Mouse (Mus musculus) Muller cell, postnatal 12 days (primary cell): ENCODE data around the gene Nkapl.
A peak's percentile ranks its signal among the peaks of the same experiment; 100 is the strongest.
"Not testable (repeated sequence)": the region's sequence is repeated elsewhere in the genome, so short reads cannot be mapped to it uniquely, and the experiment has no call there.

Experiments used
- DNase-seq: peaks from one replicate; pipeline ENCODE4 v3.0.0-alpha.2; 2015; ENCODE audit errors: inconsistent ontology term

Gene Nkapl

DNA sequence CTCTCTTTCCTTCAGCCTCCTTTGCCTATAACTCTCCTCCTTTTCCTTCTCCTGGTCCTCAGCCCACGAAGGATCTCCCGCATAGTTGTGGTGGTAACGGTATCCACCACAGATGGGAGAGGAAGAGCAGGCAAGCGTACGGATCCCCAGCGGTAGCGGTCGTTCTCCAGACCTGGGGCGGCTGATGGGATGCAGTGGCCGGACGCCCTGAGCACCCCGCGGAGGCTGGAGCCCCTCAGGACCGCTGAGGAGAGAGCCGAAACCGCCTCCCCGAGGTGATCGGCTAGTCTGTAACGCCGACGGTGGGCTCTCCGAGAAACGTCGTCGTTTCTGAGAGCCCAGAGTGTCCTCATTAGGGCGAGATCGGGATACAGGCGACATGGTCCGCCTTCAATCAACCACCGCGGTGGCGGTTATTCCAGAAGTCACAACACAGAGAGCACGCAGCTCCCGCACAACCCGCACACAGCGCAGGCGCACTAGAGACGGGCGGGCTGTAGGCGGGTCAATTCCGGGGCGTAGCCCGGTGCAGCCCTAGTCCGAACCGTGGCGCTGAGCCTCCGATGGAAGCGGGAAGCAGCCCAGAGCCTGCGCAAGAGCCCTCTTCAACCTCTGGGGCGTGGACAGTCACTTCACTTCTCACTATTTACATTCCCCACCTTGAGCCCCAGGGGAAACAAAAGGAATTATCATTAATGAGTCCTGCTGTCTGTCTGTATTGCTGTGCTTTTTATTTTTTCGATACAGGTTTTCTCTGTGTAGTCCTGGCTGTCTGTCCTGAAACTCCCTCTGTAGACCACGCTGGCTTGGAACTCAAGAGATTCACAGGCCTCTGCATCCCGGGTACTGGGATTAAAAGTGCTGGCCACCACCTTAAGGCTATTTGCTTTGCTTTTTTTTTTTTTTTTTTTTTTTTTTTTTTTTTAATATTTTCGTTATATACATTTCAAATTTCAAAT is at the start of gene Nkapl:
TSS of gene Nkapl (minus strand) at position 449 of the 959 bp plus-strand sequence.
- peak; percentile 86 for DNase-seq

GRCm38 (mm10) chr13:21506221-21506649 is 37.9 kb upstream of the Nkapl start:
- peak; percentile 98 for DNase-seq

DNA sequence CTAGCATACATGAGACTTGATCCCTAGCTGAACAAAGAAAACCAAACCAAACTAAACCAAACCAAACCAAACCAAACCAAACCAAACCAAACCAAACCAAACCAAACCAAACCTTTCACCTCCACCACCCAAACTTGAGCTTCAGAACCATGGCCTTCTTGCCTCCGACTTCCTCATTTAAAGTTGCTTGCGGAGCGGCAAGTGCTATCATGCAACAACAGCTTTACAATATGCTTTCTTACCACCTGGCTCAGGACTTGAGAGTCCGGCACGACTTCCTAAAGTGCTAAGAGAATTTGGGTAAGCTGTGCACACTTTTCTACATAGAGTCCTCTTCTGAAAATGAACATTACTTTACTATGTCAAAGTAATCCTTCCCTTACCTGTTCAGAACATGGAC is 34.0 kb upstream of the Nkapl start:
- DNase-seq = no peak

- not testable (repeated sequence) for DNase-seq
Measured at GRCm38 (mm10) chr13:21501182-21501581, 32.9 kb upstream of the Nkapl start, which contains the start of gene Gm11273. Gene Gm11273, minus strand, starts transcription at chr13:21501418.

DNA sequence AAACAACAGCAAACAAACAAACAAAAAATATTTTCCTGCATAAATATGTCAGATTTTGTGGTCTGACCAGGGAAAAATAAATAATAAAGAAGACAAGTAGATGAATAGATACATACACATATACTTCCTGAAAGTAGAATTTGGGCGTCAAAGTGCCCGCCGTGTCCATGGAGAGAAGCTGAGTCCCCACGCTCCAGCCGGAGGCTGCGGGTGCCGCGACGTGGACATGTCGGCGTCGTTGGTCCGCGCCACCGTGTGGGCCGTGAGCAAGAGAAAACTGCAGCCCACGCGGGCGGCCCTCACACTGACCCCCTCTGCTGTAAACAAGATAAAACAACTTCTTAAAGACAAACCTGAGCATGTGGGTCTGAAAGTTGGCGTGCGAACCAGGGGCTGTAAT is 26.8 kb upstream of the Nkapl start, which contains the start of gene AK157302:
TSS of gene AK157302 (plus strand) at position 144 of the 400 bp plus-strand sequence.
- no peak for DNase-seq

- DNase-seq = peak; percentile 23
Measured at GRCm38 (mm10) chr13:21492847-21493246, 24.5 kb upstream of the Nkapl start.

GRCm38 (mm10) chr13:21486881-21487280 is 18.6 kb upstream of the Nkapl start:
- no peak for DNase-seq

- DNase-seq = peak; percentile 78
Measured at GRCm38 (mm10) chr13:21478759-21479670, 10.7 kb upstream of the Nkapl start, which contains the start of the genes Zkscan4 and Gm10065. Gene Zkscan4, plus strand, starts transcription at chr13:21478907. Gene Gm10065, minus strand, starts transcription at chr13:21479441.

DNA sequence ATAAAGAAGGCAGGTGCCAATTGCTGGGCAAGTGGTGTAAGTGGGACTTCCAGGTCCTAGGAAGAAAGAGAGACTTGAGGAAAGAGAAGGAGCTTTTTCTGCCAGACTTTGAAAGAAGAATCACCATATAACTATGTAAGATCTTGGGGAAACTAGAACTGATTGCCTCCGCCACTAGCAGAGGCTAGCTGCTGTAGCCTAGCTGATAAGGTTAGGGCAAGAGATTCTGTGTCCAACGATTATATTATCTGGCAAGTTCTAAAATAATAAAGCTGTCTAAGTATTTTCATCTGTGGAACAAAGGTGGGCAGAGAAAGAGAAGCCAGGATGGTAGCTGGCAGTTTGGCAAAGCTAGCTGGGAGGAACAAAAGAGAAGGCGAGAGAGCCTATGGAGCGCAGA is 4.1 kb upstream of the Nkapl start:
- DNase-seq = no peak

DNA sequence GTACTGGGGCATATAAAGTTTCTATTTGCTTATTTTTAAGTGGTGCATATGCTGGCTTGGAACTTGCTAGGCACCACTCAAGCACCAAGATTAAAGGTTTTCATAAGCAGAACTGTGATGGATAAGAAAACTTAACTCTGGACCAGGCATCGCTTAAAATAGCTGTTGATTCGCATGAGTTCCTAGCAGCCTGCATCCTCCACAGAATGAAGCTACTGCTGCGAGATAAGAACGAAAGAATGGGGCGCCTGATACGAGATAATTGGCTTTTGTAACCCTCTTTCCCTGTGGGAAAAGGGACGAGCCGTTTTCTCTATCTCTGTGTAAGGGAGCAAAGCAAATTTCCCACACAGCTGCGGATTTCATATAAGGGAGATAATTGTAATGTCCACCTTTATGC is 788 bp upstream of the Nkapl start:
- DNase-seq = no peak

- no peak for DNase-seq
Measured at GRCm38 (mm10) chr13:21467336-21467735, 973 bp downstream of the Nkapl start.

GRCm38 (mm10) chr13:21462516-21462915 is 5.8 kb downstream of the Nkapl start:
- not testable (repeated sequence) for DNase-seq

GRCm38 (mm10) chr13:21456347-21456746 is 12.0 kb downstream of the Nkapl start:
- no peak for DNase-seq

DNA sequence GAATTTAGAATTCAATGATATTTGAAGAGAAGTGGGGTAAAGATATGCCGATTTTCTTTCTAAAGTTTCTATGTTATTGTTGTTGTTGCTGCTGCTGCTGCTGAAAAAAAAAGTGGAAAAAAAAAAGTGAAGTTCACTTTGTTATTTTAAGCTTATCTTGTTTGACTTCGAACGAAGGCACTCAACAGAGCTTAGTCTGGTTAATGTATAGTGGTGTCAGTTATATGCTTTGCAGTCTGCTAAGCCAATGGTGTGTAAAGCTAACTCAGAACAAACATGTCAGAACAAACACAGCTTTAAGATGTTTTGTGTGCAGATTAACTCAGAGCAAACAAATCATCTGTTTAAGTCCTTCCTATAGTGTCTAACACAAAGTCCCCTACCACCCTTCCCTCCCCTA is 14.2 kb downstream of the Nkapl start:
- no peak for DNase-seq

DNA sequence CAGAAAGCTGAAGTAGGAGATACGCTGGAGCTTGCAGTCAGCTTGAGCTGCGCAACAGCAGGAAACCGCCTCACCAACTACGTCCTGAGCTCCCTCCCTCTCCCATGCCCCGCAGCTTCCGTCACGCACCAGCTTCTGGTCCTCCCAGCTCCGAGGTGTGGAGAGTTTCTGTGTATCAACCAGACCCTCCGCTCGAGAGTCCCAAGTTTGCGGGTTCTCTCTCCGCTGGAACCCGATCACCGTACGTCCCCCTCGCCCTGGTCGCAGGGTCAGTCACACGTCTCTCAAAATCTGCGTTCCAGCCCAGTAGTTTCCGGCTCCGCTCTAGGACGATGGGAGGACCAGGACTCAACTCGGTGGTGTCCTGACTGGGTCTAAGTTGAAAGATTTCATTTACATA is 14.9 kb downstream of the Nkapl start, which contains the start of gene Zscan26:
TSS of gene Zscan26 (minus strand) at position 282 of the 400 bp plus-strand sequence.
- DNase-seq = peak; percentile 90

- peak; percentile 62 for DNase-seq
Measured at GRCm38 (mm10) chr13:21453042-21453441, 15.3 kb downstream of the Nkapl start.

DNA sequence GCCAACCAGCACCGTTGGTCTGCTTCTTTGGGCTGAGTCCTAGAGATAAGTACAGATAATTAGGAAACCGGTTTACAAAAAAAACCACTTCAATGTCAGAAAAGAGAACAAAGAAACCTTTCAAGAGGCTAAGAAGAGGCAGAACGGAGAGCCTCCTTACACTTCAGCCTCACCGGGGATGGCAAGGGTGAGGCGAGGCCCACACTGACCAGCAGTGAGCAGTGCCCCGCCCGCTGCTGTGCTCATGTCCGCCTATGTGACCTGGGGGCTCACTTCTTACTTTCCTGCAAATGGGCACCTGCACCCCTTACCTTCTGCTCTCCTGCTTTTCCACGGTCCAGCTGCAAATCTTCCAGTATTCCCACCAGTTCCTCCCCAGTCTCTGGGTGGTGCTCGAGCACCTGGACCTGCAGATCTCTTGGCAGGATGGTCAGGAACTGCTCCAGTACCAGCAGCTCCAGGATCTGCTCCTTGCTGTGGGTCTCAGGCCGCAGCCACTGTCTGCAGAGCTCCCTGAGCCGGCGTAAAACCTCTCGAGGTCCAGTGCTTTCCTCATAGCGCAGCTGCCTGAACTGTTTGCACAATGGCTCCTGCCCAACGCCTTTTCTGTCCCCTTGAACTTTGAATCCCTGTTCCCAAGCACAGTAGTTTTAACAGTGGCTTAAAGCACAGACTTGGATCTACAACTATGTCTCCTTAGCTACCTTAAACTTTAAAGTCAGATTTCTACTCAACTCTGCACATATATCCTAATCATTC is 20.3 kb downstream of the Nkapl start:
- no peak for DNase-seq

DNA sequence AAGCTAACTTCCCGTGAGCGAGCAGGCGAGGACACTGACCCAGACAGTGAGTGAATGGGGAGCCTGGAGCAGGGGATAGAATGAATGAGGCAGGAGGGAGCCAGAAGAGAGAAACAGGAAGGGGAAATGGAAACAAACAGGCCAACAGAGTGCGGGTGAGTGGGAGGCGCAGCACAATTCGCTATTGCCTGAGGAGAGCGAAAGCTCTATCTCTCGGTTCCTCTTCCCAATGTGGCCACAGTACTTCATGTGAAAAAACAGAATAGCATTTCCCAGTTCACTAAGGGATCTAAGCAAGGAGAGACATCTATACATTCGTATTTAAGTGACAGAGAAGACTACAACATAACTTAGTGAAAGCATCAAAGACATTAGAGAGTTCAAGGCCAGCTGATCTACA is 21.5 kb downstream of the Nkapl start:
- no peak for DNase-seq

DNA sequence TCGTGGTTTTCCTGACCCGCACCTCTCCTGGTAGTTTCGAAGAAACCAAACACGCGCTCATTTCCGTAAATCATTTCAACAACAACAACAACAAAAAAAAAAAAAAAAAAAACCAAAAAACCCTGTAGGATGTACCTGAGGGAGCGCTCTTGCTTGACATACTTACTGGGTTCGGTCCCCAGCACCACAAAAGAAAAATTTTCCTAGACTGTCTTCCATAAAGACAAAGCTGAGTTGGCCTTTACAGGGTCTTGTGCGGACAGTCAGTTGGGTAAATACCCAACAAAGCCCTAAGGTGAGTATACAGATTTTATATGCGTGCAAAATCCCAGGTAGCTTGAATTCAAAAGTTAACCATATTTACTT is 27.1 kb downstream of the Nkapl start:
- DNase-seq = no peak

- DNase-seq = peak; percentile 71
Measured at GRCm38 (mm10) chr13:21440503-21441206, 27.7 kb downstream of the Nkapl start, which contains the start of gene Pgbd1. Gene Pgbd1, minus strand, starts transcription at chr13:21441058.
